8 mouse cellular contexts compared by ENCODE assay signal in genomic region chr2:72996808-72997378, GRCm38 (mm10). TPM values are rescaled to one million over a fixed set of nuclear protein-coding genes. Genes with fewer than 3 reads are reported as not detected.
DNase-seq lines count a peak whose midpoint lies in the region; ATAC-seq and TF ChIP-seq lines count a peak whose summit lies in the region.

No protein-coding gene starts in this region.

- no peak overlapping the region for H3K4me2 ChIP-seq in neural tube, embryonic 13.5 days
- no peak overlapping the region for H3K4me2 ChIP-seq in neural tube, embryonic 15.5 days
- H3K4me2 ChIP-seq in heart, embryonic 12.5 days = no peak overlapping the region
- H3K4me2 ChIP-seq in liver, embryonic 11.5 days = no peak overlapping the region

- H3K27me3 ChIP-seq in neural tube, embryonic 13.5 days = no peaks in the 10 kb centered on the region
- H3K27me3 ChIP-seq in neural tube, embryonic 15.5 days (replicated peaks) = no peaks in the 10 kb centered on the region
- no peaks in the 10 kb centered on the region for H3K27me3 ChIP-seq in heart, embryonic 12.5 days (replicated peaks)
- no peaks in the 10 kb centered on the region for H3K27me3 ChIP-seq in liver, embryonic 11.5 days (replicated peaks; ENCODE audit: control insufficient read depth, insufficient read depth, low read length)
- no peaks in the 10 kb centered on the region for H3K27me3 ChIP-seq in spleen, adult 2 months (ENCODE audit: control insufficient read depth, insufficient read depth, low read length)

- TF ChIP-seq CTCF in bone marrow, adult 2 months (IDR thresholded peaks at IDR 0.05; ENCODE audit: control insufficient read depth, insufficient read depth, low read length) = no peak
- TF ChIP-seq CTCF in spleen, adult 2 months (IDR thresholded peaks at IDR 0.05; ENCODE audit: extremely low read depth, insufficient read depth, insufficient read length, insufficient replicate concordance) = no peak

- H3K36me3 ChIP-seq in neural tube, embryonic 13.5 days = no peaks in the 10 kb centered on the region
- no peaks in the 10 kb centered on the region for H3K36me3 ChIP-seq in neural tube, embryonic 15.5 days
- no peaks in the 10 kb centered on the region for H3K36me3 ChIP-seq in heart, embryonic 12.5 days
- no peaks in the 10 kb centered on the region for H3K36me3 ChIP-seq in liver, embryonic 11.5 days (ENCODE audit: control insufficient read depth, insufficient read depth, low read length)
- H3K36me3 ChIP-seq in spleen, adult 2 months (ENCODE audit: control insufficient read depth, insufficient read depth, low read length) = no peaks in the 10 kb centered on the region

- 68% methylated on average over 9 of the region's 9 CpGs for WGBS in neural tube, embryonic 13.5 days
- WGBS in neural tube, embryonic 15.5 days = 65% methylated on average over 9 of the region's 9 CpGs
- WGBS in bone marrow, adult 2 months = 5% methylated on average over 9 of the region's 9 CpGs
- WGBS in heart, embryonic 12.5 days = 58% methylated on average over 9 of the region's 9 CpGs
- 61% methylated on average over 9 of the region's 9 CpGs for WGBS in liver, embryonic 11.5 days
- 7% methylated on average over 9 of the region's 9 CpGs for WGBS in spleen, adult 2 months

- H3K4me3 ChIP-seq in neural tube, embryonic 13.5 days = no peak overlapping the region
- no peak overlapping the region for H3K4me3 ChIP-seq in neural tube, embryonic 15.5 days (replicated peaks)
- H3K4me3 ChIP-seq in bone marrow, adult 2 months (replicated peaks; ENCODE audit: control insufficient read depth, low read depth, low read length) = peak overlapping the region; percentile 60
- no peak overlapping the region for H3K4me3 ChIP-seq in heart, embryonic 12.5 days
- H3K4me3 ChIP-seq in liver, embryonic 11.5 days (ENCODE audit: low read depth, low read length) = no peak overlapping the region
- peak overlapping the region; percentile 35 for H3K4me3 ChIP-seq in spleen, adult 2 months (ENCODE audit: extremely low read depth, insufficient read depth, insufficient read length)

- H3K4me1 ChIP-seq in neural tube, embryonic 13.5 days (replicated peaks) = peaks cover 21% of the 10 kb centered on the region
- peaks cover 18% of the 10 kb centered on the region for H3K4me1 ChIP-seq in neural tube, embryonic 15.5 days
- H3K4me1 ChIP-seq in bone marrow, adult 2 months (ENCODE audit: control insufficient read depth, insufficient read depth, low read length) = peaks cover 4% of the 10 kb centered on the region
- peaks cover 21% of the 10 kb centered on the region for H3K4me1 ChIP-seq in heart, embryonic 12.5 days (replicated peaks)
- peaks cover 9% of the 10 kb centered on the region for H3K4me1 ChIP-seq in liver, embryonic 11.5 days (replicated peaks; ENCODE audit: control insufficient read depth, insufficient read depth, low read length)
- H3K4me1 ChIP-seq in spleen, adult 2 months (ENCODE audit: control insufficient read depth, insufficient read depth, insufficient read length) = peaks cover 12% of the 10 kb centered on the region

- DNase-seq in liver, embryonic 11.5 days (ENCODE audit: low spot score) = no peak
- peak; percentile 63 to 74 for DNase-seq in spleen, adult 2 months (ENCODE audit: low read depth in 1 of 2, low spot score in 2 of 2)
- no peak for DNase-seq in right cerebral cortex, adult 18-20 months
- DNase-seq in right cerebral cortex, postnatal 36 days (ENCODE audit: low spot score in 2 of 2) = no peak

- ATAC-seq in neural tube, embryonic 13.5 days (ENCODE audit: low read depth) = no peak
- ATAC-seq in neural tube, embryonic 15.5 days (ENCODE audit: low FRiP score) = no peak
- ATAC-seq in heart, embryonic 12.5 days (ENCODE audit: insufficient number of reproducible peaks, low FRiP score) = no peak
- ATAC-seq in liver, embryonic 11.5 days (replicated peaks; ENCODE audit: low FRiP score) = peak; percentile 48; the same call in 1 of the 2 replicates

- no peak for TF ChIP-seq POLR2A in bone marrow, adult 2 months (IDR thresholded peaks at IDR 0.05; ENCODE audit: borderline replicate concordance, control insufficient read depth, low read depth, low read length)
- TF ChIP-seq POLR2A in spleen, adult 2 months (IDR thresholded peaks at IDR 0.05; ENCODE audit: low read depth, low read length) = no peak

- H3K9me3 ChIP-seq in neural tube, embryonic 13.5 days = no peaks in the 10 kb centered on the region
- H3K9me3 ChIP-seq in neural tube, embryonic 15.5 days (replicated peaks) = no peaks in the 10 kb centered on the region
- H3K9me3 ChIP-seq in heart, embryonic 12.5 days (replicated peaks) = no peaks in the 10 kb centered on the region
- no peaks in the 10 kb centered on the region for H3K9me3 ChIP-seq in liver, embryonic 11.5 days (ENCODE audit: control insufficient read depth, low read length)

- 0 out of 2 replicates have a peak overlapping the region, but pooled peaks have one; percentile 78 for H3K27ac ChIP-seq in neural tube, embryonic 13.5 days (replicated peaks)
- no peak overlapping the region; the same call in 1 of the 2 replicates for H3K27ac ChIP-seq in neural tube, embryonic 15.5 days (replicated peaks)
- H3K27ac ChIP-seq in bone marrow, adult 2 months (ENCODE audit: control insufficient read depth, insufficient read depth, low read depth, low read length, poor library complexity) = peak overlapping the region; percentile 49; the same call in 1 of the 2 replicates
- H3K27ac ChIP-seq in heart, embryonic 12.5 days (ENCODE audit: poor library complexity, severe bottlenecking) = peak overlapping the region; percentile 15; the same call in 1 of the 2 replicates
- no peak overlapping the region for H3K27ac ChIP-seq in liver, embryonic 11.5 days (ENCODE audit: low read depth, low read length)
- H3K27ac ChIP-seq in spleen, adult 2 months (ENCODE audit: insufficient read depth, low read length) = peak overlapping the region; percentile 72

- no peak overlapping the region for H3K9ac ChIP-seq in neural tube, embryonic 13.5 days
- no peak overlapping the region for H3K9ac ChIP-seq in neural tube, embryonic 15.5 days (replicated peaks)
- H3K9ac ChIP-seq in heart, embryonic 12.5 days = no peak overlapping the region
- H3K9ac ChIP-seq in liver, embryonic 11.5 days (ENCODE audit: low read depth, low read length) = no peak overlapping the region

RNA-seq across cellular contexts. Expression of gene Gm11084, which starts 10.4 kb away (rescaled TPM):
- polyA plus RNA-seq in neural tube, embryonic 13.5 days (2015; fragmentation: Nextera tagmentation; extraction: Ambion mirVana) = not detected in 2 replicates
- polyA plus RNA-seq in neural tube, embryonic 15.5 days (2015; fragmentation: Nextera tagmentation; extraction: Ambion mirVana) = not detected in 2 replicates
- polyA plus RNA-seq in bone marrow, adult 2 months (2011; ENCODE audit: insufficient read depth, insufficient read length, low replicate concordance, missing spikeins) = not detected in 2 replicates
- polyA plus RNA-seq in heart, embryonic 12.5 days (2016; fragmentation: Nextera tagmentation; extraction: Ambion mirVana) = not detected in 2 replicates
- not detected in 2 replicates for polyA plus RNA-seq in liver, embryonic 11.5 days (2014; fragmentation: Nextera tagmentation; extraction: Ambion mirVana)
- polyA plus RNA-seq in spleen, adult 2 months (2012; rRNA removed) = not detected in 2 replicates

RNA-seq across cellular contexts. Expression of gene Sp3, which starts 16.6 kb away (rescaled TPM):
- 39.7 and 45.1 TPM in 2 replicates for polyA plus RNA-seq in neural tube, embryonic 13.5 days (2015; fragmentation: Nextera tagmentation; extraction: Ambion mirVana)
- 27.7 and 35.3 TPM in 2 replicates for polyA plus RNA-seq in neural tube, embryonic 15.5 days (2015; fragmentation: Nextera tagmentation; extraction: Ambion mirVana)
- polyA plus RNA-seq in bone marrow, adult 2 months (2011; ENCODE audit: insufficient read depth, insufficient read length, low replicate concordance, missing spikeins) = 34.0 and 40.0 TPM in 2 replicates
- polyA plus RNA-seq in heart, embryonic 12.5 days (2016; fragmentation: Nextera tagmentation; extraction: Ambion mirVana) = 43.8 and 44.6 TPM in 2 replicates
- polyA plus RNA-seq in liver, embryonic 11.5 days (2014; fragmentation: Nextera tagmentation; extraction: Ambion mirVana) = 49.6 and 50.6 TPM in 2 replicates
- polyA plus RNA-seq in spleen, adult 2 months (2012; rRNA removed) = 9.4 and 11.0 TPM in 2 replicates

Comparison
In these comparisons a context has a peak if more than half of its experiments do, and no peak if none do; other contexts are left out.
1. H3K27ac ChIP-seq: peak in neural tube, embryonic 13.5 days (single experiment), bone marrow, adult 2 months (single experiment), heart, embryonic 12.5 days (single experiment) and spleen, adult 2 months (single experiment); none in neural tube, embryonic 15.5 days (single experiment) and liver, embryonic 11.5 days (single experiment).
2. H3K4me3 ChIP-seq: peak in bone marrow, adult 2 months (single experiment) and spleen, adult 2 months (single experiment); none in neural tube, embryonic 13.5 days (single experiment), neural tube, embryonic 15.5 days (single experiment), heart, embryonic 12.5 days (single experiment) and liver, embryonic 11.5 days (single experiment).
3. DNase-seq: peak in spleen, adult 2 months (2 of 2); none in liver, embryonic 11.5 days (single experiment), right cerebral cortex, adult 18-20 months (single experiment) and right cerebral cortex, postnatal 36 days (0 of 2).